Mouse (Mus musculus): ENCODE measurements at regions not wholly inside any gene's neighbourhood (a gene's known extent, or its start where the extent isn't known, plus 50 kb on each side); places are given as distances from the start of the nearest gene placed in this dataset.
A peak's percentile ranks its signal among the peaks of the same experiment; 100 is the strongest.

GRCm38 (mm10) chr8:50387189-50387588 lies 1543.4 kb upstream of the Tenm3 start:
- TF ChIP-seq CTCF (IDR thresholded peaks at IDR 0.05; ENCODE audit: borderline replicate concordance, extremely low read depth, insufficient read depth, insufficient read length): no peak
- TF ChIP-seq POLR2A (IDR thresholded peaks at IDR 0.05; ENCODE audit: borderline replicate concordance, extremely low read depth, insufficient read depth, insufficient read length, poor library complexity, severe bottlenecking): no peak
- peak; percentile 23 for DNase-seq (ENCODE audit: low read depth)

DNA sequence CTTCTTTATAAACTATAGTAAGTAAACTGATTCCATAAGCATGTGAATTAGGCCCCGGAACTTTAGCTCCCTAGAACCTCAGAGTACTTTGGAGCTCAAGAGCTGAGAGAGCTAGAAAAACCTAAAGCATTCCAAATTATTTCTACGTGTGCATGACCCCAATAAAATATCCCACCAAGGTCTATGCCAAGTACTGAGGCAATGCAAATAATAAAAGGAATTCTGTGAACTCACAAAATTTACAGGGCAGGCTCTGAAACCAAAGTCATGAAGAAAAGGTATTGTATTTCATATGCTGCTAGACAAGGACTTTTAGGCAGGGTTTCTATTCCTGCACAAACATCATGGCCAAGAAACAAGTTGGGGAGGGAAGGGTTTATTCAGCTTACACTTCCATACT lies 1539.9 kb upstream of the Tenm3 start:
- DNase-seq (ENCODE audit: low read depth): no peak
- TF ChIP-seq POLR2A (IDR thresholded peaks at IDR 0.05; ENCODE audit: borderline replicate concordance, extremely low read depth, insufficient read depth, insufficient read length, poor library complexity, severe bottlenecking): no peak
- no peak for TF ChIP-seq CTCF (IDR thresholded peaks at IDR 0.05; ENCODE audit: borderline replicate concordance, extremely low read depth, insufficient read depth, insufficient read length)

DNA sequence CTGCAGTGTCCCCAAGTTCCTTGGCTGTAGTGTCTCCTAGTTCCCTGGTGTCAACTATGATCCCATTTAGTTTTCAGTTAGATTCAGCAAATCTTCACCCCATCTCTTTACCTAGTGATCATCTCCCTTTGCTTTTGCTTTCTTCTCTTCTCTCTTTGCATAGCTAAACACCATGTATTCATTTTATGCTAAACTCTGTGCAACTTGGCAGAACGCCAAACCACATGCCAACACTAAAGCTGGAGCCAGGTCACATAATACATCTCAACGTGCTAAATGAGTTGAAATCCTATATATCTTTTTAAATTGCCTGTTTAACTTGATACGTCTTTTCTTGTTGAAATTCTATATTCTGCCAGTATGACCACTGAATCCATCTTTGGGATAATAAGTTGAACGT lies 1536.0 kb upstream of the Tenm3 start:
- TF ChIP-seq CTCF (IDR thresholded peaks at IDR 0.05; ENCODE audit: borderline replicate concordance, extremely low read depth, insufficient read depth, insufficient read length) (no peak), POLR2A (IDR thresholded peaks at IDR 0.05; ENCODE audit: borderline replicate concordance, extremely low read depth, insufficient read depth, insufficient read length, poor library complexity, severe bottlenecking) (no peak)
- DNase-seq (ENCODE audit: low read depth): peak; percentile 85

- peak; percentile 89 for DNase-seq (ENCODE audit: low read depth)
- no peak for TF ChIP-seq CTCF (IDR thresholded peaks at IDR 0.05; ENCODE audit: borderline replicate concordance, extremely low read depth, insufficient read depth, insufficient read length)
- TF ChIP-seq POLR2A (IDR thresholded peaks at IDR 0.05; ENCODE audit: borderline replicate concordance, extremely low read depth, insufficient read depth, insufficient read length, poor library complexity, severe bottlenecking): no peak
Observed at GRCm38 (mm10) chr8:50373790-50374189, 1530.0 kb upstream of the Tenm3 start.

DNA sequence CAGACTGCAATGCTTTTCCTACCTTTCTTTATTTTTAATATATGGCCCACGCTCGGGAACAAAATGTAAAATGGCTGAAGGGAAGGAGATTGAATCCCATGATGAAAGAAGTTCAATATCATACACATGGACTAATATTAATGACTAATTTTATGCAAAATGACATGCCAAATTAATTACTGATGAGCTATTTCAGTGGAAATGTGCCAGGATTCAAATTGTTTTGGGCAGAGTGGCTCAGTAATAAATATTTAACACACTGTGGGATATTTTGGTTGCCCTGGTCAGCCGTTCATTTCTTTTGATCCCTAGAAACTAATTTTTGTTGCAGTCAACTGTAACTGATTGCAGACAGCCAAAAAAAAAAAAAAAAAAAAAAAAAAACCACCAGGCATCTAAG lies 1482.7 kb upstream of the Tenm3 start:
- TF ChIP-seq CTCF (IDR thresholded peaks at IDR 0.05; ENCODE audit: borderline replicate concordance, extremely low read depth, insufficient read depth, insufficient read length) (no peak), POLR2A (IDR thresholded peaks at IDR 0.05; ENCODE audit: borderline replicate concordance, extremely low read depth, insufficient read depth, insufficient read length, poor library complexity, severe bottlenecking) (no peak)
- DNase-seq (ENCODE audit: low read depth): peak; percentile 40

DNA sequence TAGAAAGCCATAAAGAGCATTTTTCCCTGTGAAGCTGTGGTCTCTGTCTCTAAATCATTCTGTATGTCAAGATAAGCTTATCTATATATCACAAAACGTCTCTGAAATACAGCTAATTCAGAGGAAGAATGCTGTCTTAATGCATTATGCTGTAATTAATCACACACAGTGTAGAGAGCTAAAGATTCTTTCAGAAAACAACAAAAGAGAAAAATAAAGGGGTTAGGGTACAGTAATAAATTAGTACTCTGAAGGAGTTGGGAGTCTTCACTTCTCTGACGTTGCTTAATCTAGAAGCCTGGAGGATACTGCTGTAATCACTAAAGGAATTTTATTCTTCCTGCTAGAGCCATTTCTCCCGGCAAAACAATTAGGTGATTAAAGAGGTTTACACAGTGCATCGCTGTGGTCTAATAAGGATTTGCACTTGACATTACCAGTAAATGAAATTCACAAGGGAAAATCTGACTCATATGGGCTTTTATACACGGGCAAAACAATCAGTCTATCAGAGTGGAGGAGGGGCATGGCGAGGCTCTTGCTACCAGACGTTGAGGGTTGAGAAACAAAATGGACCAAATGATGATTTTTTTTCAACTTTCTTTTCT lies 1477.7 kb upstream of the Tenm3 start:
- peak; percentile 73 for DNase-seq (ENCODE audit: low read depth)
- TF ChIP-seq POLR2A (IDR thresholded peaks at IDR 0.05; ENCODE audit: borderline replicate concordance, extremely low read depth, insufficient read depth, insufficient read length, poor library complexity, severe bottlenecking) (no peak), CTCF (IDR thresholded peaks at IDR 0.05; ENCODE audit: borderline replicate concordance, extremely low read depth, insufficient read depth, insufficient read length) (no peak)

- TF ChIP-seq CTCF (IDR thresholded peaks at IDR 0.05; ENCODE audit: borderline replicate concordance, extremely low read depth, insufficient read depth, insufficient read length): no peak
- TF ChIP-seq POLR2A (IDR thresholded peaks at IDR 0.05; ENCODE audit: borderline replicate concordance, extremely low read depth, insufficient read depth, insufficient read length, poor library complexity, severe bottlenecking): no peak
- peak; percentile 67 for DNase-seq (ENCODE audit: low read depth)
Observed at GRCm38 (mm10) chr8:50316641-50317040, 1472.9 kb upstream of the Tenm3 start.

DNA sequence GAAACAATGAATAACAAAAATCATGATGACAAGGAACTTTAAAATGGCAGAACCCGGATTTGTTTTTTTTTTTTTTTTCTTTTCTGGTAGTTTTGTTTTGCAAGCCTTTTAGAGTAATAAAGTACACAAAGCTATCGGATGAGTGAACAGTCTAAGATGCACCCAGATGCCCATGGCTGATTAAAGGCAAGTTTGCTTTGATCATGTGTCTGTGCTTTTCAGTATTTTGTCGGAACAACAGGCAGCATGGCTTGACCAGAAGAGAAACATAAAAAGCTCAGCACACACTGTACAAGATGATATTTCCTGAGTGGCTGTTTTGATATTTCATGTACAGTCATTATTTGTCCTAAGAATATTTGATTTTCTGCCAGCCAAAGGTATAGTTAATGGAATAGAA lies 1466.6 kb upstream of the Tenm3 start:
- TF ChIP-seq CTCF (IDR thresholded peaks at IDR 0.05; ENCODE audit: borderline replicate concordance, extremely low read depth, insufficient read depth, insufficient read length): no peak
- TF ChIP-seq POLR2A (IDR thresholded peaks at IDR 0.05; ENCODE audit: borderline replicate concordance, extremely low read depth, insufficient read depth, insufficient read length, poor library complexity, severe bottlenecking): no peak

DNA sequence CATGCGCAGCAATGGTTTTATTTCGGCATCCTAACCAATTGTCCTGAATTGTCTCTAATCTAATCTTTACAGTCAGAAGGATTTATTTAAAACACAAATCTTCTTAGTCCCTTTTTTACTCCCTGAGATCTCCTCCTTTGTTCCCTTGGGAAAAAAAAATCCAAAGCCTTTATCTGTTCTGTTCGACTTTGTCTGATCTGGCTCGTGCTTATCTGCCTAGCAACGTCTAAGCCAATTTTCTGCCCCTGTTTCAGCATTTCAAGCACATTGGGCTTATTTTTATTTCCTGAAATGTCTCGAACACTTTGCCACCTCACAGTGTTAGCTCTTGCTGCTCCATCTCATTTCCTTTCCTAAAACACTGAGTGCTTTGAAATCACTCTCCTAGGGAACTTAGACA lies 1456.6 kb upstream of the Tenm3 start:
- peak; percentile 69 for DNase-seq (ENCODE audit: low read depth)

More for the DNA sequence above, 1466.6 kb upstream of the Tenm3 start:
- no peak for DNase-seq (ENCODE audit: low read depth)

DNA sequence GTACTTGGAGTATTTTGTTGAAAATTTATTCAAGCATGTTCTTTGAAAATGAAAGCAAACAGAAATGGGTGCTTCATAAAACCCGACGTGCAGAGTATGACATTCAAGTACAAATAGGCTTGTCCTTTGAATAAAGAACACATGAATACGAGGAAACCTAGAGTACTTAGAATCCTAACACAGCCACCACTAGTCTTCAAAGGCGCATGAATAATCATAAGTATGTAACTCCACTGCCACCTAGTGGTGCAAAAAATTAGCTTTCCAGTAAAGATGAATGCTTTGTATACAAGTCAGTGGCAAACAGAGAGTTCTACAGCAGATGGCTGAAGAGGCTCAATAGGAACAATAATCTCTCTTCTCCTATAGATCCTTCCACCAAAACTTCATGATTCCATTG lies 1449.8 kb upstream of the Tenm3 start:
- no peak for TF ChIP-seq POLR2A (IDR thresholded peaks at IDR 0.05; ENCODE audit: borderline replicate concordance, extremely low read depth, insufficient read depth, insufficient read length, poor library complexity, severe bottlenecking)
- peak; percentile 53 for TF ChIP-seq CTCF (IDR thresholded peaks at IDR 0.05; ENCODE audit: borderline replicate concordance, extremely low read depth, insufficient read depth, insufficient read length)
- peak; percentile 95 for DNase-seq (ENCODE audit: low read depth)

More for the DNA sequence above, 1456.6 kb upstream of the Tenm3 start:
- TF ChIP-seq CTCF (IDR thresholded peaks at IDR 0.05; ENCODE audit: borderline replicate concordance, extremely low read depth, insufficient read depth, insufficient read length): no peak
- TF ChIP-seq POLR2A (IDR thresholded peaks at IDR 0.05; ENCODE audit: borderline replicate concordance, extremely low read depth, insufficient read depth, insufficient read length, poor library complexity, severe bottlenecking): no peak

- TF ChIP-seq CTCF (IDR thresholded peaks at IDR 0.05; ENCODE audit: borderline replicate concordance, extremely low read depth, insufficient read depth, insufficient read length) (peak; percentile 54; the same call in 1 of the 2 replicates), POLR2A (IDR thresholded peaks at IDR 0.05; ENCODE audit: borderline replicate concordance, extremely low read depth, insufficient read depth, insufficient read length, poor library complexity, severe bottlenecking) (no peak)
- peak; percentile 79 for DNase-seq (ENCODE audit: low read depth)
Observed at GRCm38 (mm10) chr8:50292158-50292557, 1448.4 kb upstream of the Tenm3 start.

DNA sequence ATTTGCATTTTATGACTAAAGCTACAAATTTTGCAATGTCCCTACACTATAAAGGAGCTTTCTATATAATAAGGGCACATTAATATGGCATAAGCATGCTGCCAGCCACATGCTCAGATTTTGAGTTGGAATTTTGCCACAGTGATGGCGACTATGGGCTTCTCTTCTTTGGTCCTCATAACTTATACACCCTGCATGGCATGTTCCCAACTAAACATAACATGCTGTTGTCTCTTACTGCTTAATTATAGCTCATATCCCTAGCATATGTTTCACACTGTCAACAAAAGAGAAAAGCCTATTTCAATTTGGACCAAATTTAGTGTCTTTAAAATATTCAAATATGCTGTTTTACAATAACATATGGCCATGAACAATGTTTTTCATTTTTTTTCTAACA lies 1432.6 kb upstream of the Tenm3 start:
- TF ChIP-seq CTCF (IDR thresholded peaks at IDR 0.05; ENCODE audit: borderline replicate concordance, extremely low read depth, insufficient read depth, insufficient read length): no peak
- no peak for TF ChIP-seq POLR2A (IDR thresholded peaks at IDR 0.05; ENCODE audit: borderline replicate concordance, extremely low read depth, insufficient read depth, insufficient read length, poor library complexity, severe bottlenecking)
- peak; percentile 85 for DNase-seq (ENCODE audit: low read depth)

Measured in brain, embryonic 14.5 days (tissue).